Mouse (Mus musculus) cortical plate, adult 2 months (tissue): ENCODE measurements around the gene Ccdc146.

Experiments used
- CTCF ChIP-seq: fragments of 200-500 bp; IDR thresholded peaks from 2 replicates; pipeline ENCODE4 v1.5.1; 2011; ENCODE audit warnings: mild to moderate bottlenecking, control low read depth, low read length; ENCODE audit not compliant: insufficient read depth; ENCODE audit errors: extremely low read depth
- POLR2A ChIP-seq: fragments of 200-500 bp; IDR thresholded peaks from 2 replicates; pipeline ENCODE4 v1.6.1; 2011; ENCODE audit warnings: mild to moderate bottlenecking, low read length, control low read depth; ENCODE audit not compliant: insufficient read depth; ENCODE audit errors: extremely low read depth

DNA sequence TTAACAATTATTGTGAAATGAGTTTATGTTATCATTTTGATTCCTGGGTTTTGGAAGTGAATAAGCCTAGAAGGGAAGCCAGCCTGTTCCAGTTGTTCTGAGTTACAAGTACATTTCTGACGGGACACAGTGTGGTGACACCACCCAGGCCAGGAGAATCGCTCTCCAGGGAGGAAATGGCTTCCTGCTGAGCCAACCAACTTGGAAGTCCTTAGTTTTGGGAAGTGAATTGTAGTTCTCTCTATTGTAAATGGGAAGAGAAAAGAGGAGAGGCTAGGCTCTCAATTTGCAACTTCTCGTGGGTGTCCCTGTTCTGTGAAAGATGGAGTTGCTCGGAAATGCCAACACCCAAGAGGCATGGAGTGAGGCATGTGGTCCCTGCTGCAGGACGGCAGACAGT is 155.0 kb downstream of the Ccdc146 start:
- TF ChIP-seq CTCF: no peak
- TF ChIP-seq POLR2A: no peak
